Mouse (Mus musculus): ENCODE results near the gene Lrrc45.
"Not testable (repeated sequence)": the region's sequence is repeated elsewhere in the genome, so short reads cannot be mapped to it uniquely, and the experiment has no call there.

The Lrrc45 gene

GRCm38 (mm10) chr11:120727564-120727963 lies 13.8 kb downstream of the Lrrc45 start:
- DNase-seq (ENCODE audit: low spot score): no peak

DNA sequence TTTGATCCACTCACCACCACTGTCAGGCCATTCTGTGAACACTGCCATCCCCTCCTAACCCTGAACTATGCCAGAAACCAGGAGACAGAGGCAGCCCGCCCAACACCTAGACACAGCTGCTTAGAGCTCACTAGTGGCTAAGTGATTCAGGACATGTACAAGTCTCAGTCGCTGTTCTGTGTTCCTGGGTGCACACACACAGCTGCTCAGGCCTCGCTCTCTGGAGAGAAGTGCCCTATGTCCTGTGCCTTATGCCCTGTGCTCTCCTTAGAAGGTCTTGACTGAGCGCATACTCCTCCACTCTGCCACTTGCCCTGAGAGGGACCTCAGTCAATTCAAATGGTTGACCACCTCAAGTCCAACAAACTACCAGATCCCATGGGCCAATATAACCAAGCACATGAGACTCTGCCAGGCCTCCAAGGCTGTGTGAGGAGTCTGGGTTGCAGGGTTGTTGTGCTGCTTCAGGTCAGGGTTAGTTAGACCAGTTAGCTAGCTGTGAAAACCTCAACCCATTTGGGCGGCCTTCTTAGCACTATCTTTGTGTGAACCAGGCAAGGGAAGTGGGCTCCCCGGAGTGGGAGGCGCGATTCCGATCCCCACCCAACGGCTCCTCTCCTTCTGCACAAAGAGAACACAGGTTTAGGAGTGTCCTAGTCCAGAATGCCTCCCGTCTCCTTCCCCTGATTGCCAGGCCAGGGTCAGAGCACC lies 15.0 kb downstream of the Lrrc45 start:
- no peak for DNase-seq (ENCODE audit: low spot score)

GRCm38 (mm10) chr11:120729432-120730050 lies 15.8 kb downstream of the Lrrc45 start:
- not testable (repeated sequence) for DNase-seq (ENCODE audit: low spot score)

- no peak for DNase-seq (ENCODE audit: low spot score)
These were observed 16.7 kb downstream of the Lrrc45 start for GRCm38 (mm10) chr11:120730331-120730870.

DNA sequence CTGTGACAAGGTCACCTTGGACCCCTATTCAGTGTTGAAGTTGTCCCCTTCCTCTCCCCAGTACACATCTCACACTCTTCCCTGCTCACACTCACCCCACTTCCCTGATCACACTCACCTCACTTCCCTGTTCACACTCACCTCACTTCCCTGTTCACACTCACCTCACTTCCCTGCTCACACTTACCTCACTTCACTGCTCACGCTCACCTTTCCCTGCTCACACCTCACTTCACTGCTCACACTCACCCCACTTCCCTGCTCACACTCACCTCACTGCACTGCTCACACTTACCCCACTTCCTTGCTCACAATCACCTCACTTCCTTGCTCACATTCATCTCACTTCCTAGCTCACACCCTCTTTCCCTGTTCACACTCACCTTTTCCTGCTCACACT lies 17.7 kb downstream of the Lrrc45 start:
- no peak for DNase-seq (ENCODE audit: low spot score)

DNA sequence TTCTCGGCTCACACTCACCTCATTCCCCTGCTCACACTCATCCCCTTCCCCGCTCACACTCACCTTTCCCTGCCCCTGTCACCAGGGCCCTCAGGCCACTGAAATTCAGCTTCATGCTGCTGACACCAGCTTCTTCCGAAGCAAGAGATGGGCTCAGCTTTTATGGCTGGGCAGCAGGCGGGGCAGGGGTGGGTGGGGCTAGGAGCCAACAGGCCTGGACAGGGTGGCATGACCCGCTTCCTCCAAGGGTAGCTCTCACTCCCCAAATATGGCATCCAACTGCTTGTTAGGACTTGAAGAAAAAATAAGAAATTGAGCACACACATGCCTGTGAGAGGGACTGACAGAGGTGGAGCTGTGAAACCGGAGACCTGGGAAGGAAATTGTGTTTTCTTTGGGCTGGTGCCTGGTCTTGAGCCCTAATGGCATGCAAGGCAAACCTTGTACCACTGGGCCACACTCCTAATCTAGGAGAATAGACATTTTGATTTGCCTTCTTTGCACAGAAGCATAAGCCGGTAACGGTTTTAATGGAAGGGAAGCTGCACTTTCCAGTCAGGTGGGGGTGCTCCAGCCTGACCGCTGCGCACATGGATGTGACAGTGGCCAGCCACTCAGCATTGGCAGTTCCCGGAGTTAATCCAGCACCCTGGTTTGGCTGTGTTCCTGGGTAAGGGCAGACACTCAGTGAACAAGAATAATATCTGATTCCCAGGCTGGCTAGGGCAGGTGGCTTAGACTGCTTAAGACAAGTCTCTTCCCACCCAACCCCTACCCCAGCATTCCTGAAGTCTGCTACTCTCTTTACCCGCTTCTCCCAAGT lies 18.3 kb downstream of the Lrrc45 start, which contains the start of gene Cbr2:
Gene Cbr2, minus strand, starts transcription at position 257 of the 823 bp plus-strand sequence.
- DNase-seq (ENCODE audit: low spot score): no peak

DNA sequence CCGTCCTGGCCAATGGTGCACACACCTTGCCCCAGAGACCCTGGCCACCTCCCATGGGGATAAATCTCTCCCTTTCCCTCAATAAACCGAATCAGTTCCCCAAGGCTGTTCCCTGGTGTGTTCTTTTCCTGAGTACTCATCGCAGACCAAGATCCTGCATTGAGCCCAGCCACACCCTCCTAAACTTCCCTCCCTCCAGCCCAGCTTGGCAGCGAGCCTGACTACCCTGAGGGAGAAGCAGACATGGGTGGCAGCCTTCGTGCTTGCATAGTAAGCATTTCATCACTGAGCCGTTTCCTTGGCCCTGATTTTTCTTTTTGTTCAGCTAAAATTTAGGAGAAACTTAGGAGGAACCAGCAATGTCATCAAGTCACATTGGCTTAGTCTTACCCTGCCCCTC lies 19.8 kb downstream of the Lrrc45 start:
- no peak for DNase-seq (ENCODE audit: low spot score)

DNA sequence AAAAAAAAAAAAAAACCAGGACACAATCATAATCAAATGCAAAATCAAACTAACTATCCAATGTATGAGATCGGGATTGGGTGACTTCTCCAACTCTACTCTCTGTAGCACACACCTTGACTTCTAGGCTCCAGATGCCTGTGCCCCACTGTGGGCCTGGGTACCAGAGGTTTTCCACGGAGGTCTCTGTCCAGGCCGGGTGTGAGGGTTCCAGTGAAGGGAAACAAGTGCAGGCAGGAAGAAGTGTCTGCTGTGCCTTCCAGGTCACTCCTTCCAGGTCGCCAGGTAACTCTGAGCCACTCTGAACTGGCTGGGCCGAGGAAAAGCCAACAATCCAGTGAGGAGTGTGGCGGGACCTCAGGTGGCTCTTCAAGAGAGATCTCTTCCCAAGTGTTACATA lies 22.7 kb downstream of the Lrrc45 start:
- DNase-seq (ENCODE audit: low spot score): no peak

- DNase-seq (ENCODE audit: low spot score): no peak
These were observed 27.3 kb downstream of the Lrrc45 start for GRCm38 (mm10) chr11:120740981-120741380.

DNA sequence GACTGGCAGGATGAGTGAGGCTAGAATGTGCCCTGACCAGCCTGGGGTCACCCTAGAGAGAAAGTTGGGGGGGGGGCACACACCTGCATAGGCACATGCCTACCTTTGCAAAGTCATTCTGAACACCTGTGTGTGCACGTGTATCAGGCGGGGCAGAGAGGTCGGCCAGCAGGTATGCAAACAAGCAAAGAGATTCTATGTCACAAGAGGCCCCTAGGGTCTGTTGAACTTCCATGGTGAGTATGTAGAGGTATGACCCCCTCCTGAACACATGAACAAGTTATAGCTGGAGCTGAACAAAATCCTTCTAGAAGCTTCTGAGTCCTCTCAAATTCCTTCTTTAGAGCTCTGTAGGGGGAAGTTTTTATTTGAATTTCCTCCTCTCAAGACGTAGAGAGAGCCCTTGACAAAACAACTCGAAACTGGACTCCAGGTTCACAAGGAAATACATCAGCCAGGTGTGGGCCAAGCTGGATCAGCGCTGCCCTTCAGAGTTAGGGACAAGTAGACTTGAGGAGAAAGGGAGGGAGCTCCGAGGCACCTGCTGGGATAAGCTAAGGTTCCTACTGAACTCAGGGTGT lies 30.5 kb downstream of the Lrrc45 start:
- DNase-seq (ENCODE audit: low spot score): no peak

GRCm38 (mm10) chr11:120747974-120748373 lies 34.2 kb downstream of the Lrrc45 start:
- DNase-seq (ENCODE audit: low spot score): no peak

GRCm38 (mm10) chr11:120749430-120749829 lies 35.7 kb downstream of the Lrrc45 start:
- no peak for DNase-seq (ENCODE audit: low spot score)

DNA sequence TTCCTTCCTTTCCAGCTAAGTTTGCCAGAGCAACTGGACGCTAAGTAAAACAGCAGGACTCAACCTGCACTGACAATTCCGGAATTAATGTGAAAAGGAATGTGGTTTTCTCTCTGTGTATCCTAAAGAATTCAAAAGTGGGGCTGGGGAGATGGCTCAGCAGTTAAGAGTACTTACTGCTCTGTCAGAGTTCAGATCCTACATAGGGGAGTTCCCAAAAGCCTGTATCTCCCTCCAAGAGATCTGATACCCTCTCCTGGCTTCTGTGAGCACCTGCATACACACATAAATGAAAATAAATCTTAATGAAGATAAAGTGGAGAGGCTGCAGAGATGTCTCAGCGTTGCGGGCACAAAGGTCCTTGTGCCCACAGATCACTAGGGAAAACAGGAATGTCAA lies 37.9 kb downstream of the Lrrc45 start:
- no peak for DNase-seq (ENCODE audit: low spot score)

DNA sequence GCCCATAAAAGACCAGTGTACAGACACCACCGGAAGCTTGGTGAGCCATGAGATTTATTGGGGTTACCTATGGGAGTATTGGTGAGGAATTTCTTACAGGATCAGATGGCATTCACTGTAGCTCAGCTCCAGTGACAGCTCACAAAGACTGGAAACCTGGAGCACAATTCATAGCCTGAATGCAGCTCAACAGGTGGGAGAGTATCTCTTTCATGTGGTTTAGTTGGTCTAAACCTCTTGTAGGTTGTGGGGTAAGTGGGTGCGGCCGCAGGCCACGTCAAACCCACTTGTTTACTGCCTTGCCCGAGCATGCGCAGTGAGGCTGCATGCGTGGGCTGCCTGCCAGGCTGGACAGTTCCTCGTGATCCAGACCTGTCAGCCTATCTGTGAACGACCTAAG lies 46.5 kb downstream of the Lrrc45 start:
- no peak for DNase-seq (ENCODE audit: low spot score)

DNA sequence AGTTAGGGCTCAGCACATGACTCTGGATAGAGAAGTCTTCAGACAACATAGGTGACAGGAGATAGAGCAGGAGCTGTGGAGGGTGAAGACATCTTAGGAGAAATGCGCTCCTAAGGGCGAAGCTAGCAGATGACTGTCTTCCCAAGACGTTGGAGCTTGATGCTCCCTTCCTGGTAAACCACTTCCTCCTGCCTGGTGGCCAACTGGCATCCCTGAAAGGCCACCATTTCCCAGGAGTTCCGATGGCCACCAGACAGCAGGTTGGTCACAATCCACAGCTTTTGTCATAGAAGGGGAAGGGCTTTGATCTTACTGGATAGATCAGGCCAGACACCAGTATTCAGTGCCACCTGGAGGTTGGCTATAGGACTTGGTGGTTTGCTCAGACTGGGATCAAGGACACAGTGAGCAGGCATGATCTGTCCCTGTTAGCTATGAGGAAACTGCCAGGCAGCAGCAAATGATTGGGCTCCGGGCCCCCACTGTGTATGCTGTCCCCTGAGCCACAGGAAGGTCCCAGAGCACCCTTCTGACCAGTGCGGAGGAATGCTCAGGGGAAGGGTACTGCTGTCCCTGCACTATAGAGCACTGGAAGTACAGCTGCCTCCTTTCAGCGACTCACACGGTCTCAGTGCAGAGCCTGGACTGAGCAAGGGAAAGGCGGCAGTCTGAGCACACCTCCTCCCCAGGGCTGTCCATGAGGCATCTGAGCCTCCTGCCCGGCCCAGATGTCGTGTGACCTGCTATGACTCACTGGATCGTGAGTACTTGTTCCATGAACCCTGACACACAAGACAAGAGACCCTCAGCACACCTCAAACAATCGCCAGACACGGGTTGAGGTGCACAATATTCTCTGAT lies 48.3 kb downstream of the Lrrc45 start:
- no peak for DNase-seq (ENCODE audit: low spot score)

GRCm38 (mm10) chr11:120762672-120763041 lies 48.9 kb downstream of the Lrrc45 start, which contains the start of gene Hmga1b:
Gene Hmga1b, plus strand, starts transcription at chr11:120762794.
- DNase-seq (ENCODE audit: low spot score): not testable (repeated sequence)

DNA sequence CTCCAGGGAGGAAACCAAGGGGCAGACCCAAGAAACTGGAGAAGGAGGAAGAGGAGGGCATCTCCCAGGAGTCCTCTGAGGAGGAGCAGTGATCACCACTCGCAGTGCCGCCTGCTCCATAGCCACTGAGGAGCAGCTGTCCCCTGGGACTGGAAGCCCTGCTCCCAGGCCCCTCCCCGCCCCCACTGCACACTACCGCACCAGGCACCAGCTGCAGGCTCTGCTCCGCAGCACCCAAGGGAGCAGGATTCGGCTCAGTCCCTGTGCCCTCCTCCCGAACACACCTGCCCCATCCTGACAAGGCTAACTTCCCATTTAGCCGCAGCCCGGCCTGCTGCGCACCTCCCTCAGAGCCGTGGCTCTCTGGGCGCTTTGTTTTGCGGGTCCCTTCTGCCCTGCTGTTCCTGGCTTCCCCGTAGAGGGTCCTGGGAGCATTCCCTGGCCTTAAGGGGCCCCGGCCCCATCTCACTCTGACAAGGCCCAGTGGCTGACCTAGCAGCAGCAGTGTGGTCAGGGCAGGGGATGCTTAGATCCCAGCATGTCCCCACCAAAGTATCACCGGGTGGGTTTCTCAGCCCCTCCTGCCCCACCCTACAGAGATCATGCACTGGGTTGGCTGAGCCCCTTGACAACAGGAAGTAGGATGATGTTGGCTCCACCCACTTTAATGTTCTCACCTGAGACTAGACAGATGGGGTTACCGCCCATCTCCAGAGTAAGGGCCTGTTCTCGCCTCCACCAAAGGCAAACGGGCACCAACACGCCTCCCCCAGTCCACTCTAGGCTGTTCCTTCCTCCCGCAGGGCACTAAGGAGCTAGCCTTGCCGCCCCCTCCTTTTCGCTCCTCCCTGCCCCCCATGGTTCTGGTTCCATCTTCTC lies 49.6 kb downstream of the Lrrc45 start:
- not testable (repeated sequence) for DNase-seq (ENCODE audit: low spot score)

DNA sequence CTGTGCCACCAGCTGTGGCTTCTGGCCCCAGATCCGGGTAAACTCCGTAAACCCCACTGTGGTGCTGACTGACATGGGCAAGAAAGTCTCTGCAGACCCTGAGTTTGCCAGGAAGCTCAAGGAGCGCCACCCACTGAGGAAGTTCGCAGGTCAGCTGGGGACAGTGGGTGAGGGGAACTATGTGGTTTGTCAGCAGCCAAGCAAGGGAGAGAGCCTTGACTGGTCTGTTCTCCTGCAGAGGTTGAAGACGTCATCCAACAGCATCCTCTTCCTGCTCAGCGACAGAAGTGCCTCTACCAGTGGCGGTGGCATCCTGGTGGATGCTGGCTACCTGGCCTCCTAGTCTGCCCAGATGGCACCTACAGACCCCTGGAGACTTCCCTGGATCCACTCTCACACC lies 53.3 kb downstream of the Lrrc45 start:
- DNase-seq (ENCODE audit: low spot score): not testable (repeated sequence)

- no peak for DNase-seq (ENCODE audit: low spot score)
These were observed 54.5 kb downstream of the Lrrc45 start for GRCm38 (mm10) chr11:120768206-120768605.

Measured in urinary bladder, postnatal 10 days (tissue).